Mouse (Mus musculus): Measurements from ENCODE around the gene Id3. TPM values are rescaled to one million over a fixed set of nuclear protein-coding genes. Genes with fewer than 3 reads are reported as not detected.

The Id3 gene
- polyA plus RNA-seq, 1 experiment from 2014 or later = 273 TPM

DNA sequence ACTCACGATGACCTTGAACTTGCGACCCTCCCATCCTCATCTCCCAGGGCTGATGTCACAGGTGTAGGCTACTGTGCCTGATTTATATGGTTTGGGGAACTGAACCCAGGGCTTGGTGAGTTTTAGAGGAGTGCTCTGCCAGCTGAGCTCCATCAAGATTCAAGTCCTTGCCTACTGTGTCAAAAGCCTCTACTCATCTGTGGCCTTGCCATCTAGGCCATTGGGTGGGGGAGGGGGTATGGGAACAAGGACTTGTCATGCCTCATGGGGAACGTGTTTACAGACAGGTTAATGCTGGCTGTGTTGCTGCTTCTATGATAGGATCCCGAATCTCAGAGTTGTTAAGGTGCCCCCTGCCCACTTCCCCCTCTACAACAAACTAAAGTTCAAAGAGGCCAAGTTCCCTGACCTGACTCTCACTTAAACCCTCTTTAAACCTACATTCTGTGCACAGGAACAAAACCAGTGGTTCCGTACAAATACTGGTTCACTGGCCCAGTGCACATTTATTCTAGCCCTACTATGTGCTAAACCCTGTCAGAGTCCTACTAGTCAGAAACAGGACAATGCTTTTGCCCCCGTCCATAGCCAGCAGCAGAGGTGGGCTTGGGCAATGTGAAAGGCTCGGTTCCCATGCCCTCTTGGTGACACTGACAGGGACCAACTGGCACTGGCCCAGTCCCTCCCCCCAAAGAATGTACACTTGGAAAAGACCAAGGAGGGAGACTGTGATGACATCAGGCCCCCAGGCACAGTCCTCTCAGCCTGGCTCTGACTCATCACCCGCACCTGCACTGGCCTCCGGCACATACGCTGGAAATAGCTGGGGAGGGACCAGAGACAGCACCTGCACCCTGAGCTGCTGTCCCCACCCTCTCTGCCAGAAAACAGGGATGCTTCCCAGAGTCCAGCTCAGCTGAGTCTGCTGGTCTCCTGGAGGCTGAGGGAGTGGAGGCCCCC lies 33.1 kb upstream of the Id3 start:
- whole genome bisulfite sequencing = 80% methylated on average over 10 of the region's 10 CpGs
- no peak overlapping the region for H3K4me3 ChIP-seq

GRCm38 (mm10) chr4:136112344-136112743 lies 31.0 kb upstream of the Id3 start:
- H3K27ac ChIP-seq (replicated peaks) = no peak overlapping the region
- no peak for ATAC-seq (ENCODE audit: low read depth)
- H3K4me1 ChIP-seq (replicated peaks) = no peaks in the 10 kb centered on the region
- H3K9ac ChIP-seq = no peak overlapping the region
- no peak overlapping the region for H3K4me2 ChIP-seq
- no peaks in the 10 kb centered on the region for H3K27me3 ChIP-seq
- no peak overlapping the region for H3K4me3 ChIP-seq
- no peaks in the 10 kb centered on the region for H3K9me3 ChIP-seq
- H3K36me3 ChIP-seq = no peaks in the 10 kb centered on the region
- 72% methylated on average over 5 of the region's 5 CpGs for WGBS

More for the DNA sequence above, 33.1 kb upstream of the Id3 start:
- no peak overlapping the region for H3K27ac ChIP-seq (replicated peaks)
- no peaks in the 10 kb centered on the region for H3K27me3 ChIP-seq
- H3K9ac ChIP-seq = no peak overlapping the region
- H3K9me3 ChIP-seq = no peaks in the 10 kb centered on the region
- ATAC-seq (ENCODE audit: low read depth) = no peak
- no peak overlapping the region for H3K4me2 ChIP-seq
- no peaks in the 10 kb centered on the region for H3K36me3 ChIP-seq
- H3K4me1 ChIP-seq (replicated peaks) = peaks cover 2% of the 10 kb centered on the region

DNA sequence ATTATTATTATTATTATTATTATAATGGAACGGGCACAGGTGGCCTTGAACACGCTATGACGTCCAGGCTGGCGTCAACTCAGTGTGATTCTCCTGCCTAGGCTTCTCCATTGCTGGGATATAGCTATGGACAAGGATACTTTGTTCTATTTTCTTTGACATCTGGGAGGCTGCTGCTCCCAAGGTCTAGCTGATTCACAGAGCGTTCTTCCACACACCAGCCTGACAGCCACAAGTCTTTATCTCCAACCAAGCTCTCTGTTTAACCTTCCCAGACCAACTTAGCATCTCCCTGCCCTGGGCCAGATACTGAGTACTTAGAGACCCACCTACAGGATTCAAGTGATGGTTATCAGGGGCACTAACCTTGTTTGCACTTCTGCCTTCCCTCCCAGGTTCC lies 28.6 kb upstream of the Id3 start:
- no peak for ATAC-seq (ENCODE audit: low read depth)
- Histone ChIP-seq H3K27me3 (no peaks in the 10 kb centered on the region), H3K4me2 (no peak overlapping the region), H3K36me3 (no peaks in the 10 kb centered on the region), H3K9ac (no peak overlapping the region), H3K27ac (replicated peaks) (no peak overlapping the region), H3K4me3 (no peak overlapping the region), H3K9me3 (no peaks in the 10 kb centered on the region), H3K4me1 (replicated peaks) (no peaks in the 10 kb centered on the region)
- WGBS = 85% methylated on average over 5 of the region's 5 CpGs

DNA sequence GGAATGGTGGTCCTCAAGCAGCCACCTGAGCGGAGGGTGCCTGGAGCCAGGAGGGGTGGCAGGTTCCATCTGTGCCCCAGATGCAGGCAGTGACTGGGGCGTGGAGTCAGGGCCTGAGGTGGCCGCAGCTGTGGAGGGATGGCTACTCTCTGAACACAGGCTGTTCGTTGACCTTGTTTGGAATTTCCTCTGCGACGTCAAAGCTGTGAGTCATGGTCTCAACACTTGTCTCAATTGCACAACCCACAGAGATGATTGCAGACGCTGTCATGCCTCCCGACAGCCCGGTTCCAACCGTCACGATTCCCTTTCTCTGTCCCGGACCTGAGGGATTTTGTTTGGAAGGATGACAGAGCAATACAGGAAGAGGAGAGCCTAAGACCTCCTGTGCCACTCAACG lies 26.3 kb upstream of the Id3 start:
- Histone ChIP-seq H3K36me3 (no peaks in the 10 kb centered on the region), H3K27me3 (no peaks in the 10 kb centered on the region), H3K9ac (no peak overlapping the region), H3K9me3 (no peaks in the 10 kb centered on the region), H3K4me2 (no peak overlapping the region), H3K27ac (replicated peaks) (no peak overlapping the region), H3K4me1 (replicated peaks) (no peaks in the 10 kb centered on the region), H3K4me3 (no peak overlapping the region)
- no peak for ATAC-seq (ENCODE audit: low read depth)
- 67% methylated on average over 13 of the region's 13 CpGs for WGBS

GRCm38 (mm10) chr4:136120041-136120440 lies 23.3 kb upstream of the Id3 start:
- 32% methylated on average over 16 of the region's 16 CpGs for WGBS
- Histone ChIP-seq H3K27me3 (no peaks in the 10 kb centered on the region), H3K9ac (no peak overlapping the region), H3K9me3 (no peaks in the 10 kb centered on the region), H3K4me1 (replicated peaks) (no peaks in the 10 kb centered on the region), H3K4me3 (no peak overlapping the region), H3K36me3 (no peaks in the 10 kb centered on the region), H3K27ac (replicated peaks) (no peak overlapping the region), H3K4me2 (no peak overlapping the region)
- no peak for ATAC-seq (ENCODE audit: low read depth)

DNA sequence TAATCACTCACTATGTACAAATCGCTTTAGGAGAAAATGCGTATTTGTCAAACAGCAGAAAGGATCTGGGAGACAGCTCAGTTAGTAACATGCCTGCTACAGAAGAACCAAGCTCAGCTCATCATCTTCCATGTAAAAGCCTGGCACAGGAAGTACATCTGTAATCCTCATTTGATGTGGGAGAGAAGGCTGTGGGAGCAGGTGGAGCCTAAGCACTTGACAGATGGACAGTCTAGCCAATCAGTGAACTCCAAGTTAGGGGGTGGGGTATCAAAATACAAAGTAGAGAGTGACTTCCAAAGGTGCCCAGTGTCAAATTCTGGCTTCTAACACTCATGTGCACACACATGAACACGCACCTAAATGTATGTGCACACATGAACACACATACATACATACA lies 22.1 kb upstream of the Id3 start:
- no peak for ATAC-seq (ENCODE audit: low read depth)
- no peak overlapping the region for H3K4me2 ChIP-seq
- WGBS = 91% methylated on average over 3 of the region's 3 CpGs
- H3K9ac ChIP-seq = no peak overlapping the region
- H3K36me3 ChIP-seq = no peaks in the 10 kb centered on the region
- no peak overlapping the region for H3K4me3 ChIP-seq
- H3K9me3 ChIP-seq = no peaks in the 10 kb centered on the region
- H3K27me3 ChIP-seq = no peaks in the 10 kb centered on the region
- H3K4me1 ChIP-seq (replicated peaks) = no peaks in the 10 kb centered on the region
- no peak overlapping the region for H3K27ac ChIP-seq (replicated peaks)

DNA sequence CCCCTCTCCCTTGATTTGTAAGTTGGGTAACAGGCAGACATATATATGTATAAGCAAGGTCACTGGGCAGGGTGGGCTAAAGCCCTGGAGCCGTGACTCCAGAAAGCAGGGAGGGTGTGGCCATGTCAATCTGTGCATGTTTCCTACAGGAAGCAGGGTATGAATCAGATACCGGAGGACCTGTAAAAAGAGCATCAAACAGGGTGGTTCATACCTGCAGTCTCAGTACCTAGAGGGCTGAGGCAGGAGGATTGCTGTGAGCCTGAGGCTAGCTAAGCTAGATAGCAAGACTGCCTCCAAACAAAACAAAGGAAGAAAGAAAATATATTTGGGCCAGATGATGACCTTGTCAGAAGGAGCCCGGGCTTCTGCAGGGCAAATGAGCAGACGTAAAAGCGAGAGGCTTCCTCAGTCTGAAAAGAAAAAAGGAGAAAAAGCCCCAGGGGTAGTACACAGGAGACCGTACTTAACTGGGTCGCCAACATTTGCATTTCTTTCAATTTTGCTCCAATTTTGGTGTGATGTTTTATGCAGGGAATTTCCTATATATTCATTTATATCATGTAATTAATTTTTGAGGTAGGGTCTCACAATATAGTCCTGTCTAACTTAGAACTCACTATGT lies 21.3 kb upstream of the Id3 start:
- Histone ChIP-seq H3K27me3 (no peaks in the 10 kb centered on the region), H3K36me3 (no peaks in the 10 kb centered on the region), H3K4me1 (replicated peaks) (no peaks in the 10 kb centered on the region), H3K4me3 (no peak overlapping the region), H3K9ac (no peak overlapping the region), H3K9me3 (no peaks in the 10 kb centered on the region), H3K4me2 (no peak overlapping the region), H3K27ac (replicated peaks) (no peak overlapping the region)
- no peak for ATAC-seq (ENCODE audit: low read depth)
- WGBS = 82% methylated on average over 7 of the region's 7 CpGs

- H3K4me2 ChIP-seq = no peak overlapping the region
- no peaks in the 10 kb centered on the region for H3K36me3 ChIP-seq
- H3K27me3 ChIP-seq = no peaks in the 10 kb centered on the region
- H3K4me1 ChIP-seq (replicated peaks) = no peaks in the 10 kb centered on the region
- WGBS = 73% methylated on average over 8 of the region's 8 CpGs
- no peak overlapping the region for H3K27ac ChIP-seq (replicated peaks)
- no peak overlapping the region for H3K9ac ChIP-seq
- no peak overlapping the region for H3K4me3 ChIP-seq
- ATAC-seq (ENCODE audit: low read depth) = no peak
- H3K9me3 ChIP-seq = no peaks in the 10 kb centered on the region
These were observed 20.0 kb upstream of the Id3 start for GRCm38 (mm10) chr4:136123111-136123791.

DNA sequence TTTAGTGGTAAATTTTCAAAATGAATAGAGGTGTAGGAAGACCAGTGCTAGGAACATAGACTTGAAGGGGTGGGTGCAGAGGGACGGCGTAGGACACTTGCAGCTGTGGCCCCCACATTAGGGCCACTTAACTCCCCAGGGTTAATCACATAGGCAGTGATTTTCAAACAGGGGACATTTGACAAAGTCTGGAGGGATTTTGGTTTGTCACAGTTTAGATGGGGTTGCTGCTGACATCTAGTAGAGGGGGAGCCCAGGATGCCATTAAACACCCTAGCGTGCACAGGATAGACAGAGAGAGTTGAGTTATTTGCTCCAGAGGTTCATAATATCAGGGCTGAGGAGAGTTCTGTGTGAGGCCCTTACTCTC lies 19.5 kb upstream of the Id3 start:
- no peak overlapping the region for H3K9ac ChIP-seq
- no peak overlapping the region for H3K4me2 ChIP-seq
- no peaks in the 10 kb centered on the region for H3K9me3 ChIP-seq
- 87% methylated on average over 3 of the region's 3 CpGs for WGBS
- H3K27me3 ChIP-seq = no peaks in the 10 kb centered on the region
- no peaks in the 10 kb centered on the region for H3K4me1 ChIP-seq (replicated peaks)
- H3K27ac ChIP-seq (replicated peaks) = no peak overlapping the region
- ATAC-seq (ENCODE audit: low read depth) = no peak
- no peaks in the 10 kb centered on the region for H3K36me3 ChIP-seq
- no peak overlapping the region for H3K4me3 ChIP-seq

- H3K4me2 ChIP-seq = no peak overlapping the region
- ATAC-seq (ENCODE audit: low read depth) = no peak
- no peaks in the 10 kb centered on the region for H3K4me1 ChIP-seq (replicated peaks)
- no peak overlapping the region for H3K27ac ChIP-seq (replicated peaks)
- no peaks in the 10 kb centered on the region for H3K36me3 ChIP-seq
- no peak overlapping the region for H3K9ac ChIP-seq
- H3K4me3 ChIP-seq = no peak overlapping the region
- no peaks in the 10 kb centered on the region for H3K9me3 ChIP-seq
- H3K27me3 ChIP-seq = no peaks in the 10 kb centered on the region
- WGBS = 95% methylated on average over 4 of the region's 4 CpGs
These were observed 18.7 kb upstream of the Id3 start for GRCm38 (mm10) chr4:136124581-136124980.

DNA sequence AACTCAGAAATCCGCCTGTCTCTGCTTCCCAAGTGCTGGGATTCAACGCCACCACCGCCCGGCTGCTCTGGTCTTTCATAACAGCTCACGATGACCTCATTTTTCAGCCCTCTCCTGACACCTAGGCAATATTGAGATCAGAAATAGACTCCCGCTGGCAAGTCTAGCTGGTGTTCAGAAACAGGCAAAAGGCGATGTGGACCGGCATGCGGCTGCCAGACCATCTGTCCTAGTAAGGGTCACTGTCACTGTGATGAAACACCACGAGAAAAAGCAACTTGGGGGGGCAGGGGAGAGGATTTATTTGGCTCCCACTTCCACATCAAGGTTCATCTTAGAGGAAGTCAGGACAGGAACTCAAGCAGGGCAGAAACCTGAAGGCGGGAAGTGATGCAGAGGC lies 17.8 kb upstream of the Id3 start:
- H3K4me3 ChIP-seq = no peak overlapping the region
- no peak for ATAC-seq (ENCODE audit: low read depth)
- H3K9ac ChIP-seq = no peak overlapping the region
- H3K36me3 ChIP-seq = no peaks in the 10 kb centered on the region
- no peak overlapping the region for H3K4me2 ChIP-seq
- no peaks in the 10 kb centered on the region for H3K27me3 ChIP-seq
- WGBS = 81% methylated on average over 11 of the region's 11 CpGs
- H3K9me3 ChIP-seq = no peaks in the 10 kb centered on the region
- H3K4me1 ChIP-seq (replicated peaks) = no peaks in the 10 kb centered on the region
- no peak overlapping the region for H3K27ac ChIP-seq (replicated peaks)

DNA sequence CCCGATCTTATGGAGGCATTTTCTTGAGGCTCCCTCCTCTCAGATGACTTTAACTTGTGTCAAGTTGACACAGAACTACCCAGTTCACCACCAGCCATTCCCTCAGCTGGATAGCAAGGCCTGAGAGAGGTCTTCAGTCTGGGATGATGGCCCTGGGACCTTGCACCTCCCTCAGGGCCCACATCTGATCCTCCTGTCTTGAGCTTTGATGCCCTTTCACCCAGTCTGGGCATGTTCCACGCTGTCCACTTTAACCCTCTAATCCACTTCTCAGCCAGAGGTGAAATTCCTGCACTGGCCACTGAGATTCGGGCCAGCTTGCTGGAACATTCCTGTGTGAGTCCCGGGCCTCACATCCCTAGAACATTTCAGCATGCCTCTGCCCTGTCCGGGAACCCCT lies 17.3 kb upstream of the Id3 start:
- H3K9me3 ChIP-seq = no peaks in the 10 kb centered on the region
- H3K4me1 ChIP-seq (replicated peaks) = no peaks in the 10 kb centered on the region
- ATAC-seq (ENCODE audit: low read depth) = no peak
- H3K36me3 ChIP-seq = no peaks in the 10 kb centered on the region
- no peak overlapping the region for H3K4me3 ChIP-seq
- H3K27ac ChIP-seq (replicated peaks) = no peak overlapping the region
- no peak overlapping the region for H3K9ac ChIP-seq
- 82% methylated on average over 5 of the region's 5 CpGs for WGBS
- H3K27me3 ChIP-seq = no peaks in the 10 kb centered on the region
- H3K4me2 ChIP-seq = no peak overlapping the region
